Mouse (Mus musculus) adrenal gland, adult 18-20 months (tissue): ENCODE data around the gene Cox4i2. TPM values are rescaled to one million over a fixed set of nuclear protein-coding genes. Genes with fewer than 3 reads are reported as not detected.

Source experiments
- DNase-seq, 2 experiments: peaks; one replicate each; pipeline ENCODE4 v3.0.0; 2021 to 2022; ENCODE audit warnings: low spot score in 2 of 2
- total RNA-seq, 2 experiments: library from RNA; stranded (reverse); gene quantifications; 1 replicate in 1 of 2; 2 replicates in 1 of 2; pipeline ENCODE4 v1.2.3; 2021

The Cox4i2 gene
- total RNA-seq, 2 experiments from 2014 or later: 2.5 to 3.8 TPM

GRCm38 (mm10) chr2:152733201-152733600, 20.8 kb upstream of the Cox4i2 start:
- DNase-seq: no peak

DNA sequence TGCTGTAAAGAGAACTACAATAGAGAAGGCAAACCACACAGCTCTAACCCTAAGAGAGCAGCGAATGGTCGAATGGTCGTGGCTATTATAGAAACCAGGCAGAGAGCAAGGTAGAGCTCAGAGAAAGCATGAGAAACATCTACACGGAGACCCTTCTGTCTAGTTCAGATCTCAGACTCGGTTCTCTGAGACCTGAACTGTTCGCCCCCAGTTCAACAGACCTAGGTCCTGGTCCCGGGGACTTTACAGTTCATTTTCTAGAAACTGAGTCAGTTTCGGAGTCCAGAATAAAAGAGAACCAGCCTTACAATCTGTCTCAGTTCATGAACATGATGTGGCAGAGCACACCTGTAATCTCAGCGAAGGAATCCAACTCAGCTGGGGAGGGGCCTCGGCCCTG, 19.5 kb upstream of the Cox4i2 start:
- DNase-seq: no peak

DNA sequence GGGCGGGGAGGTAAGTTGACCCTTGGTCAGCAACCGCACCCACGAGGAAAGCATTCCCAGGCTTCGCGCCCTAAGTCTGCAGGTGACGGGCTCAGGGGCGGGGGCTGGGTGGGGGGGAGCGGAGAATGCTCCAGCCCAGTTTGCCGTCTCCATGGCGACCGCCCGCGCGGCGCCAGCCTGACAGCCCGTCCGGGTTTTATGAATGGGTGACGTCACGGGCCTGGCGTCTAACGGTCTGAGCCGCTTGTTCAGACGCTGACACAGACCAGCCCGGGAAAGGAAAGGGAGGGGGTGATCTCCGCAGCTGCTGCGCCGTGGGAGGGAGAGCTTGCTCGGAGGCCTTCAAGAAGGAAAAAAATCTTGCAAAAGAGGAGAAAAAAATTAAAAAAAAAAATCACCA, 19.0 kb upstream of the Cox4i2 start:
- peak; percentile 90 for DNase-seq

DNA sequence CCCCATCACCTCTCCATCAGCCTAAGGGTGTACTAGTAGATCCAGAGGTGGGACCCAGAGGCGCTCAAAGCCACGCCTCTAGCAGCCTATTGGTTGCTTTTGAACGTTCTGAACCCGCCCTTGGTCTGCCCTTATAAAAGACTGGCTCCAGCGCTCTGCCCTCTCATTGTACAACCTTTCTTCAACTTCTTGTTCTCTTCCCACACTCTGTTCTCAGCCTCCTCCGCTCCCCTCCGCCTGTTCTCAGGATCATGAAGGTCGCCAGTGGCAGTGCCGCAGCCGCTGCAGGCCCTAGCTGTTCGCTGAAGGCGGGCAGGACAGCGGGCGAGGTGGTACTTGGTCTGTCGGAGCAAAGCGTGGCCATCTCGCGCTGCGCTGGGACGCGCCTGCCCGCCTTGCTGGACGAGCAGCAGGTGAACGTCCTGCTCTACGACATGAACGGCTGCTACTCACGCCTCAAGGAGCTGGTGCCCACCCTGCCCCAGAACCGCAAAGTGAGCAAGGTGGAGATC, 17.8 kb upstream of the Cox4i2 start, which contains the start of gene Id1:
TSS of gene Id1 (plus strand) at position 162 of the 512 bp plus-strand sequence.
- peak; percentile 80 to 89 for DNase-seq

DNA sequence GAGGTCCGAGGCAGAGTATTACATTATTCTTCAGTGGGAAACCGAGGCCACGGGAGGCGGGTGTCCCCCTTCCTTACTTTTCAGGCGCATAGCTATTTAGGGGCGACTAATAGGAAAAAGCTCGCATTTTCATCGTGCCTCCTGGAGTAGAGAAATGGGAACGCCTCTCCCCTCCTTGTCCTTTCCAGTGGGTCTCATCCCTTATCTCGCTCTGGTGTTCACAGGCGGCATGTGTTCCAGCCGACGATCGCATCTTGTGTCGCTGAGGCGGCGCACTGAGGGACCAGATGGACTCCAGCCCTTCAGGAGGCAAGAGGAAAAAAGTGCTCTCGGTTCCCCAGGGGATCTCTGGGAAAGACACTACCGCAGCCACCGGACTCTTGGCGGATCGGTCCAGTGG, 17.2 kb upstream of the Cox4i2 start:
- DNase-seq: peak in 1 of 2 experiments; percentile 46

DNA sequence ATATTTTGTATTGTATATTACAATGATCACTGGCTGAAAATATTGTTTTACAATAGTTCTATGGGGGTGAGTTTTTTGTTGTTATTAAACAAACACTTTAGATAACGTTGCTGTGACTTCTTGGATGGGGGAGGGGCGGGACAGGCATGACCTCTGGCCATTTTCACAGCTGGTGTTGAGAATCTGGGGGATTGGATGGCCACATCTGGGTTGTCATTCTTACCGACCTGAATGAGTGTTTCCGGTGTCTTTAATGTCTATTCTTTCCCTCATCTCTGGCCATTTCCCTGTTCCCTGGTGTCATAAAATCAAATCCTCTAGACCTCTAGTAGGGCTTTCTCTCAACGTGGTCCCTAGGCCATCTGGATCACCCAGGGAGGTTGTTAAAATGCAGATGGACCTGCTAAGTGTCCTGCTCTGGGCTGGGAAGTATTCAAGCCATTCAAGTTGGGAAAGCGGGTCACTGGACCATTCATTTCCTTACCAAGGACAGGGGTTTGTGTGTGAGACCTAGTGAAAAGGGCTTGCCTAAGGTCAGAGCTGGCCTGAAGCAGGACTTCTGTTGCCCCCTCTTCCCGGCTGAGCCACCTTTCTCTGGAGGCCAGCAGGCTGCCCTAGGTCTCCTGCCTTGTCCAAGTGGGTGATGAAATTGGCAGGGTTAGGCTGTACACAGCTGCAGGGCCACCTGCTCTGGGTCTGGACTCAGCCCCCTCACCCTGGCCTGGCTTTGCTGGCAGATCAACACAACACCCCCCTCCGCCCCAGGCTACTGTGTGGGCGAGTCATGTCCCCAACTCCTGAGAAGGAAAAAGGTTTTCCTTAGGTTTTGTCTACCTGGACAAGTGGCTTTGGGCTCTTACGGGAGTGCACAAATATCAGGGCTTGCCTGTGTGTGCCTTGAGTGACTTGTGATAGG, 16.4 kb upstream of the Cox4i2 start:
- no peak for DNase-seq

- no peak for DNase-seq
These were observed 15.6 kb upstream of the Cox4i2 start for GRCm38 (mm10) chr2:152738341-152738740.

DNA sequence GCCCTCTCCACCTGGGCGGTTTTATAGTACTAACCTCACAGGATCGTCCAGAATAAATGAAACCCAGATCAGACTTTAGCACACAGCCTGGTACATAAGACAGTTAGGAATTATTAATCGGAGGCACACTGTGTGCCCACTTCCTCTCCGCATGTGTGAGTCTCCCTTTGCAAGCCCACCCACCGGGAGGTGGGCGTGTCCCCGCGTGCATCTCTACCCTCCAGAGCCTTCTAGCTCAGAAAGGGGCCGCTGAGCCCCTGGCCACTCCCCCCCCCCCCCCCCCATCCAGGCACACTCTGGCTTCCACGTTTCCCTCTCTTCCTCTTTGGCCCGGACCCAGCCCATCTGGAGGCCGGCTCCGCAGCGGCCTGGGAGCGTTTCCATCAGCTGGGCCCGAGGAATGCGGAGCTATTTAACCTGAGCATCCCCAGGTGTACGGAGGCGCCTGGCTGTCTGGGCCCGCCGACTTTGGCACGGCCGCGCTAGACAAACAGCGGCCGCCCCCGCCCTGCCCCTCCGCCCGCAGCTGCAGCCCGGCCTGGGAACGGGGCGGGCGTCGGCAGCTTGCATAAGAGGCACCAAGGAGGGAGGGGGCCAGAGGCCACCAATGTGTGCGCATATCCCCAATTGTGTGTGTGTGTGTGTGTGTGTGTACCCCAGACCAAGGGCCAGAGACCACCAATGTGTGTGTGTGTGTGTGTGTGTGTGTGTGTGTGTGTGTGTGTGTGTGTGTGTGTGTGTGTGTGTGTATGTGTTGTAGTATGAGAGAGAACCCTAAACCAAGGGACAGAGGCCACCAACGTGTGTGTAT, 14.7 kb upstream of the Cox4i2 start:
- DNase-seq: peak; percentile 49 to 67

DNA sequence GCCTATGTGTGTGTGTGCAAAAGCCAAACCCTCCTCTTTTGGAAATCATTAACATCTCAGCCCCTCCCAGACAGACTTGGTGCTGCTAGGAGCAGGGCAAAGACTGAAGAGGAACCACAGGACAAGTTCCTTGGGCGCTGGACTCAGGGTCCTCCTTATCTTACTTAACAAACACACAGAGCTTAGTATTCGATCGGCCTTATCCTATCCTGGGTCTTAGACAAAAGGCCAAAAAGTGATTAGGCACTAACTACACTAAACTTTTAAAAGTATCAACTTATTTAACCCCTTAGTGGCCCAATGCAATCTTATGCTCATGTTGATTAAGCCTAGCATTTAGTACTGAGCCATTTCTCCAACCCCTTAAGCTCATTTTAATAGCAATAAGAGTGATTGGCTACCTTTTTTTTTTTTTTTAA, 14.1 kb upstream of the Cox4i2 start:
- no peak for DNase-seq

DNA sequence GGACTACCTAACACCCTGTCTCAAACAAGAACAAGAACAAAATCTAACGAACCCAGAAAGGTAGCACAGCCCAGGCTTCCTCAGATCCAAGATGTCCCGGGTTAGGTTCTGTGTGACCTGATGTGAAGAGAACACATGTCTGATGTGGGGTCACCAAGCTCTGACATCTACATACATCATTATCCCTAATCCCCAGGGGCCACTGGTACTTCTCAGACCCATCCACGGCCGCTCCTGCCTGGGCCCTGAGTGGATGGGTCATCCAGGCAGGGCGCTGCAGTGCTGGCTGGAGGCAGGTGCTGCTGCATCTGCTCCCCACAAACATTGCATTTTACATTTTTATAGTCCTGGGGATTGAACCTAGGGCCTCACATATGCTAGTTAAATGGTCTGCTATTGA, 13.5 kb upstream of the Cox4i2 start:
- DNase-seq: no peak

- DNase-seq: peak; percentile 57 to 62
These were observed 12.6 kb upstream of the Cox4i2 start for GRCm38 (mm10) chr2:152741153-152742041.

DNA sequence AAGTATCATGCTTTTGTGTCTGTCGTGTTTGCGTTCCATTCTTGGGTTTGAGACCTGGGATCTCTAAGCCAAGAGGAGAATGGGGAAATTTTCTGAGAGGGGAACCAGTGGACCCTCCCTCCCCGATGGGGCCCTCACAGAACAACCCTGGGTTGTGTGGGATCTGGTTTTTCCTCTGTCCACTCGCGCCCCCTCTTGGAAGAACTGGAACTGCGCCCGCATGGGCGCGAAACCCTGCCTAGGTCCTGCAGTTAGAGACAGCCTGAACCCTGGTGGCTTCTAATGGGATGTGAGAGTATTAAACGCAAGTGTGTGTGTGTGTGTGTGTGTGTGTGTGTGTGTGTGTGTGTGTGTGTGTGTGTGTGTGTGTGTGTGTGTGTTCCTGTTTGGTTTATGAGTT, 11.5 kb upstream of the Cox4i2 start:
- DNase-seq: peak; percentile 60 to 76

DNA sequence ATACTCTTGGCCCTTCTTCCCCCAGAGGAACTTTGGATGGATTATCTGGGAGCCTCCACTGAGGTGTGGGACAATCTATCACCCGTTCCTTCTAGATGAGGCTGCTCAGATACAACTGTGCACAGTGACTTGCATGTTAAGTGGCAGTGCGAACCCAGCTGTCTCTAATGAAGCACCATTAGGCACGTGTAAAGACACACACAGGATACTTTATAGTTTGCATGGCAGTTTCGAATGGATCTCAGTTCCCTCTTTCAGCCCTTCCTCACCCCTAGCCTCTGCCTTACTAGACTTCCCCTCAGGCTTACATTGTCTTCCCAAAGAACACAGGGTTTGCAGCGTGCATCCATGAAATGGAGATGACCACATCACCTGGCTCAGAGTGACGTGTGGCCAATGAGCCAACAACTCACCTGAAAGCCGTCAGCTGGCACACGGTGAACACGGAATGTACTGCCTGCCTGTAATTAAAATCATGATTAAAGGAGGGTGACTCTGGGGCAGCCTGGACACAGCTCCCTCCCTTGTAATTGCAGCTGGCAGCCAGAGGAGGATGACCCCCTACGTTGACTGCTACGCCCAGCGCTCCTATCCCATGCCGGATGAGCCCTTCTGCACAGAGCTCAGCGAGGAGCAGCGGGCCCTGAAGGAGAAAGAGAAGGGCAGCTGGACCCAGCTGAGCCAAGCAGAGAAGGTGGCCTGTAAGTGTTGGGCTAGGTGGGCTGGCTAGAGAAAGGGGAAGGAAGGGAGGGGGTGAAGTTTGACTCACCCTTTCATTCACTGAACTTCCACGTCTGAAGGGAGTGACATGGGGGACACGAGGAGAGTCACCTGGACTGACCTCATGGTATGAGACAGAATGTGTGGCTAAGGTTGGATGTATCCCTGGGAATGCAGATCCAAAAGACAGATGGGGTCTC, 2.8 kb downstream of the Cox4i2 start:
- DNase-seq: no peak

- DNase-seq: no peak
These were observed 3.5 kb downstream of the Cox4i2 start for GRCm38 (mm10) chr2:152757478-152757877.

DNA sequence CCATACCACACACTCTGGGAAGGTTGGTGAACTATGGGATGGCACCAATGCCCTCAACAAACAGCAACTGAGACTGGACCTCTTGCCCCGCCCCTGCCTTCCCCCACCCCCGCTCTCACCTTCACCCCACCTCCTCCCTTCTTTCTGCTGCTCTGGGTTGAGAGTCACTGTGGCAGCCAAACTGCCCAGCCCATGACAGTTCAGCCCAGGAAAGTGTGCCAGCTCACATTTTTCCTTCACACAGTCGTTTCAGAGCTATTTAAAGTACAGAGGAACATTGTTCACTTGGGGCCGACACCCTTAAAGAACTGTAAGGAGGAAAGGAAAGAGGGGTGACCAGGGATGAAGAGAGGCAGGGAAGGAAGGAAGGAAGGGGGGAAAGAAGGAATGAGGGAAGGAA, 4.4 kb downstream of the Cox4i2 start:
- DNase-seq: no peak

GRCm38 (mm10) chr2:152763310-152763709, 9.3 kb downstream of the Cox4i2 start:
- DNase-seq: no peak

DNA sequence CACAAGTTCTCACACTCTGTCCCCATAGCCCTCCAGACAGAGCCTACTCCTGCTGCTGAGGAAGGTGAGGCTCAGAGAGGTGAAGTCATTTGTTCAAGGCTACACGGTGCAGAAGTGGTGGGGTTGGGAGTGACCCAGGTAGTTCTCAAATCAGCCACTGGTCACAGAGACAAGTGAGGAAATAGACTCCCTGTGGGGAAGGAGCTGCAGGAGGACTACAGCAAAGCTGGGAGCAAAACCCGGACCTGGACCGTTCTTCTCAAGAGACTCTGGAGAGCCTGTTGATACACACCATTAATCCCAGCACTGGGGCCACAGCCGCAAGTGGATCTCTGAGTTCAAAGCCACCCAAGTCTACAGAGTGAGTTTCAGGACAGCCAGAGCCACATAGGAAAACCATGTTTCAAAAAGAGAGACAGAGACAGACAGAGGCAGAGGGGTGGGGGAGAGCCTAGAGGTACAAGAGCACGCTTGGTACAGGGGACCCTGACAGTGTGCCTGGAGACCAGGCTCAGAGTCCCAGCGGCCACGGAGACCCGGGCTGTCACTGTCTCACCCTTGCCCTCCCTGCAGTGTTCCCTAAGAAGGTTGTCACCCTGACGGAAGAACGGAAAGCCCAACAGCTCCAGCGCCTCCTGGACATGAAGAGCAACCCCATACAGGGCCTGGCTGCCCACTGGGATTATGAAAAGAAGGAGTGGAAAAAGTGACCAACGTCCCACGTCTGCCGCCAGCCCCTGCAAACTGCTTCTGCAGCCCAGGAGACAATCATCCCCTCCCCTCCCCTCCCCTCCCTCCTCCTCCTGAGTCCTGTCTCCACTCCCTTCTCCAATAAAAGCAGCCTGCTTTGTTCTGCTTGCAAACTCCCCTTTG, 10.4 kb downstream of the Cox4i2 start:
- DNase-seq: no peak

DNA sequence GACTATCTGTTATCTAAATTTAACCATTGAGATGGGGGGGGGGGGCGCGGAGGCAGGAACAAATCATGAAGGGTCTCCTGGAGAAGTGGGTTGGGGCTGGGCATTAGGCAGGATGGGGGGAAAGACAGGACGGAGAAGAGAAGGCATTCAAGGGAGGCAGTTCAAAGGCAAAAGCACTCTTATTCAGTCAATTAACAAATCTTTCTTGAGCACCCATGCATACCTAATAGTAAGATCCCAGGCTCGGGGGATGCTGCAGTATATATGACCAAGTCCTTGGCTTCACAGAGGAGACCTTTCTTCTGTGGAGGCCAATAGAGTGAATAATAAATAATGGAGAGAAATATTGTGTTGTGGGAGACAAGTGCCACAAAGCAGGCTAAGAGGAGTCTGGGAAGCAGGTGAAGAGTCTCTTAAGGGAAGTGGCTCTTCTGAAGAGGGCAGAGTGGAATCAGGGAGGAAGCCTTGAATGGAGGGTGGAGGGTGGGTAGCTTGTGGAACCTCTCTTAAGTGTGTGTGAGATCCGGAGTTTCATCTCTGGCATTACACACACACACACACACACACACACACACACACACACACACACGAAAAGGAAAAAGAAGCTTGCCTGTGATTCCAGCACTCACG, 11.2 kb downstream of the Cox4i2 start:
- no peak for DNase-seq
